Mouse (Mus musculus) erythroblast, adult 5-6 weeks (primary cell): ENCODE data around the gene Fam228a. TPM values are rescaled to one million over a fixed set of nuclear protein-coding genes. Genes with fewer than 3 reads are reported as not detected.
"Not testable (repeated sequence)": the region's sequence is repeated elsewhere in the genome, so short reads cannot be mapped to it uniquely, and the experiment has no call there.

ENCODE experiments used
- ATAC-seq: replicated peaks from 2 replicates; pipeline ENCODE4 v1.8.0; 2016; ENCODE audit warnings: moderate number of reproducible peaks, mild to moderate bottlenecking, moderate TSS enrichment, inconsistent platforms; ENCODE audit not compliant: poor library complexity, low FRiP score, severe bottlenecking
- total RNA-seq, 2 experiments: library from RNA; stranded (forward) in 1 of 2; stranded (reverse) in 1 of 2; fragments of 150-400 nt in 1 of 2; fragments of 200-764, 138-1000 nt in 1 of 2; gene quantifications; 2 replicates each; pipeline versions ENCODE4 v1.2.3 to v1.2.4; 2015 to 2017; ENCODE audit warnings: low replicate concordance in 2 of 2

The Fam228a gene
- total RNA-seq (2015; ENCODE audit: low replicate concordance) (not detected in 2 replicates), total RNA-seq (2017; ENCODE audit: low replicate concordance) (1.7 TPM in 1 of 2 replicates, not detected in the other)

DNA sequence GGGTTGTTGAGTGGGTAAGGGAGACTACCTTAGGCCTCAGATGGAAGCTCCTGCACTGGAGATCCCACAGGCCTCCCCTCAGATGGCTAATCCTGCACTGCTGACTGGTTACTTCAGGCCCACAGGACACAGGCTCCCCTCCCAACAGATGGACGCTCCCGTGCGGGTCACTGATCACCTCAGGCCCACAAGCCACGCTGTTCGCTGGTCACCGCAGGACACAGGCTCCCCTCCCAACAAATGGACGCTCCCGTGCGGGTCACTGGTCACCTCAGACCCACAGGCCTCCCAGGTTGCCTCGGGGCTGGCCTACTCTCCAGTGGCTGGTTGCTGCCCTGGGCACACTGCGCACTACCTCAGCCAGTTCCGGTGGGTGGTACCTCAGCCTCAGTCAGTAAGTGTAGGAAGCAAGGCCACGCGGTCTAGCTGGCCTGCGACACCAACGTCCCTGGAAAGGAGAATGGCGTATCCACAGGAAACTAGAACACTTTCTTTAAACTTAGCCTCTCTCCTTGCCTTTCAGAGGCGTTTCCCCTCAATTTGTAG, at the start of gene Fam228a:
Gene Fam228a, minus strand, starts transcription at position 400 of the 546 bp plus-strand sequence.
- no peak for ATAC-seq

- no peak for ATAC-seq
These were observed 46.2 kb upstream of the Fam228a start for GRCm38 (mm10) chr12:4784466-4784865.

DNA sequence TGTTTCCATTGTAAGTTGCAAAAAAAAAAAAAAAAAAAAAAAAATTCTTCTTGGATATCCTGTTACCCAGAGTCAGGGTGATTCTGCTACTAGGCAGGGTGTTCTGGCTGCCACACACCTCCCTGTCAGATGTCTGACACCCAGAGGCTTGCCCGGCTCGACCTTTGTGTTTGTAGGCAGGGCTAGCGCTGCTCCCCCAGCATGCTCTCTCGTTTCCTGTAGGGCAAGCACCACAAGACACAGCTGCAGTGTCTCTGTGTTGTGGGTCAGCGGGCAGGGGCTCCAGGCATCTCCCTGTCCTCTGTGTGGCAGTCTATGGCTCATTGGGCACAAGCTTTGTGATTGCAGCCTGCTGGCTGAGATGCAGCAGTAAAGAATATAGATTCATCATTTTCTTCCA, 45.4 kb upstream of the Fam228a start:
- no peak for ATAC-seq

- ATAC-seq: not testable (repeated sequence)
These were observed 43.6 kb upstream of the Fam228a start for GRCm38 (mm10) chr12:4781725-4782404.

DNA sequence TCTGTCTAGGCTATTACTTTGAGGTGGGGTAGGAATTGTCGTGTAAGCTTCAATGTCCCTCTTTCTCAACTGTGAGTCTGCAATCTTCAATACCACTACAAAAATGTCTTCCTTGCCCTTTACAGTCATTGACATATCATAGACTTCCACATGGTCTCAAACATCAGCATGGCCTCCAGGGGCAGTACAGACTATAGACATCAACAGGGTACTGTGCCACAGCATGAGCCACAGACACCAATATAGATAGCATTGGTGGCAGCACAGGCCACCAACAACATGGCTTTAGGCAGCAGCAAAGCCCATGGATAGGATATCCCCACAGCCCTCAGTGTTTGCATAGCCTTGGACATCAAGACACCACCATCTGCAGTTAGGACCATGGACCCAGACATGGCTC, 43.0 kb upstream of the Fam228a start:
- no peak for ATAC-seq

GRCm38 (mm10) chr12:4780245-4780644, 42.0 kb upstream of the Fam228a start:
- ATAC-seq: no peak

- no peak for ATAC-seq
These were observed 39.5 kb upstream of the Fam228a start for GRCm38 (mm10) chr12:4777734-4778133.

- ATAC-seq: 0 out of 2 replicates have a peak, but pooled peaks have one; percentile 39
These were observed 37.3 kb upstream of the Fam228a start for GRCm38 (mm10) chr12:4775588-4775949.

GRCm38 (mm10) chr12:4774895-4775587, 36.8 kb upstream of the Fam228a start:
- ATAC-seq: peak; percentile 46; the same call in 1 of the 2 replicates

DNA sequence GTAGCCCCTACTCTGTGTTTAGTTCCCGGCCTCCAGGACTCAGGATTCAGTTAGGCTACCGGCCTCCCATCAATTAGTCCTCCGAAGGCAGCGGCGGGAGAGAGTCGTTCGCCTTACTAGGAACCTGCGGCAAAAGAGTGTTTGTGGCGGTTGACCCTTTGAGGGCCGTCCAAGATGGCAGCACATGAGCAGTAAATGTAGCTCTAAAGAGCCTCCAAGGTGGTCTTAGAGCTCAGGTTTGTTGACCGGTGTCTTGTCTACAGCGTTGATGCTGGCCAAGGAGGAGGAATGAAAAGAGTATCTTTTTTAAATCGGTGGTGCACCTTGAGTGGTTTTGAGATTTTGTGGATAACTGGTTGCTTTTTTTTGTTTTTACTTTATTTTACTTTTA, 31.1 kb upstream of the Fam228a start:
- peak; percentile 42 for ATAC-seq

- peak; percentile 97 for ATAC-seq
These were observed 30.5 kb upstream of the Fam228a start, which contains the start of the genes Pfn4 and Fam228b for GRCm38 (mm10) chr12:4768492-4769332. TSS of gene Pfn4 (plus strand) at chr12:4769022. TSS of gene Fam228b (minus strand) at chr12:4769267.

- ATAC-seq: no peak
These were observed 18.8 kb upstream of the Fam228a start for GRCm38 (mm10) chr12:4757060-4757459.

GRCm38 (mm10) chr12:4754451-4754850, 16.2 kb upstream of the Fam228a start:
- ATAC-seq: not testable (repeated sequence)

- no peak for ATAC-seq
These were observed 6.3 kb upstream of the Fam228a start for GRCm38 (mm10) chr12:4744486-4744885.

GRCm38 (mm10) chr12:4742183-4742582, 4.0 kb upstream of the Fam228a start:
- ATAC-seq: no peak

DNA sequence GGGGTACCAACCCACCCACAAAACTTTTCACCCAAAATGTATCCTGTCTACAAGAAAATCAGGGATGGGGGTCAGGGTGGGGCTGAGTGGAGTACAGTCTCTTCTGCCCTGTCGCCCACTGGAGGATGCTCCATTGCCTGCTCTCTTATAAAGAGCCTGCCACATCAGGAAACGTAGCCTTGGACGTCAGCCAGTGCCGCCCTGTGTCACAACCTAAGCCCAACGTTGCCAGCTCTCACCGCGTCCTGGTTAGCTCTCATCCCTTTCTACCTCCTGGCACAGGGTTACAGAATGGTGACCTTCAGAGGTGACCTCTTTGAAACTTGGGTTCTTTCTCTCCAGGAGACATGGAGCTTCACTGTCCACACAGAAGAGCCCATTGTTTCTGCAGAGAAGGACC, 2.6 kb upstream of the Fam228a start:
- ATAC-seq: no peak

DNA sequence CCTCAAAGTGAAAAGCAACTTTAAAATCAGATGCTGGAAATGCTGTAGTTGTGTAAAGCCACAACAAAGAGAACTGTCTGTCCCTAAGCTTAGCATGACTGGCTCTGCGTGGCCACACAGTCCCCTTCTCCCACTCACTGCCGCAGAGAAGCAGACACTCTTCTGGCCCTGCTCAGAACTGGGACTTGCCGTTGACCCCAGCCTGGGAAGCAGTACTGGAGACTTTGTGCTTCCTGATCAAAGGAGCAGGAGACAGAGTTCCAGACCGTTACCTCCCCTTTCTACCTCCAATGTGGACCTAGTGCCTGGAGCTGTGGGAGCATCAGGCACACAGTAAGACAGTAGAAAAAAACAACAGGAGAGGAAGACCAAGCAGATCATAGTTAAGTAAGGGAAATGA, 5.9 kb downstream of the Fam228a start:
- no peak for ATAC-seq

- ATAC-seq: no peak
These were observed 6.6 kb downstream of the Fam228a start for GRCm38 (mm10) chr12:4731629-4732028.

DNA sequence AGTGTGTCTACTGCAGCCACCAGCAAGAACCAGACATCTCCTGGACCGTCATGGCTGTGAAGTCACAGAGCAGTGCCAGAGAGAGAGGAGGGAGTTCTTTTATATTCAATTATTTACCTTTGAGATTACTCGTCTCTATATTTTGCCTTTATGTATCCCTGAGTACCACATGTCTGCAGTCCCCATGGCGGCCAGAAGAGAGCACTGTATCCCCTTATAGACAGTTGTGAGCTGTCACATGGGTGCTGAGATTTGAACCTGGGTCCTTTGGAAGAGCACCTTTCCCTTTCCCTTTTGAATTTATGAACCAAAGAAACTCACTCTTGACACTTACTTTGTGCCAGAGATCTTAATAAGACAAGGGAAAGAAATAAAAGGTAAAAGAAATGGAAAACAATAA, 9.1 kb downstream of the Fam228a start:
- ATAC-seq: peak; percentile 73
